Mouse (Mus musculus) MEL (cell line): ENCODE measurements around the gene Nek11. TPM values are rescaled to one million over a fixed set of nuclear protein-coding genes. Genes with fewer than 3 reads are reported as not detected.
A peak's percentile ranks its signal among the peaks of the same experiment; 100 is the strongest.

Source experiments
- DNase-seq: peaks from one replicate; pipeline ENCODE4 v3.0.0; 2011; ENCODE audit warnings: low read depth, low spot score
- H3K27ac ChIP-seq: 2 replicates; pipeline ENCODE4 v1.5.1; 2012; ENCODE audit warnings: low read depth, mild to moderate bottlenecking, control low read depth, low read length, moderate library complexity; ENCODE audit not compliant: control insufficient read depth
- H3K27me3 ChIP-seq, 2 experiments: fragments of 150-350 bp in 1 of 2; sonication (generic) in 1 of 2; 2 replicates each; pipeline ENCODE4 v1.6.1; 2012; ENCODE audit warnings: low read length in 2 of 2, mild to moderate bottlenecking in 2 of 2, improper control_type of control experiment in 1 of 2, moderate library complexity in 1 of 2; ENCODE audit not compliant: insufficient read depth in 2 of 2, control insufficient read depth in 1 of 2
- H3K36me3 ChIP-seq, 2 experiments: 2 replicates each; pipeline ENCODE4 v1.6.1; 2012 to 2014; ENCODE audit warnings: low read length in 2 of 2, improper control_type of control experiment in 1 of 2, inconsistent platforms in 1 of 2, mild to moderate bottlenecking in 1 of 2; ENCODE audit not compliant: insufficient read depth in 2 of 2, control insufficient read depth in 1 of 2
- H3K4me1 ChIP-seq, 2 experiments: fragments of 150-350 bp in 1 of 2; sonication (generic) in 1 of 2; 2 replicates each; pipeline ENCODE4 v1.6.1; 2012; ENCODE audit warnings: low read length in 2 of 2, improper control_type of control experiment in 1 of 2, mild to moderate bottlenecking in 1 of 2; ENCODE audit not compliant: insufficient read depth in 2 of 2, control insufficient read depth in 1 of 2
- H3K4me3 ChIP-seq, 2 experiments: fragments of 150-350 bp in 1 of 2; sonication (generic) in 1 of 2; 2 replicates each; pipeline ENCODE4 v1.5.1; 2012; ENCODE audit warnings: low read depth in 2 of 2, low read length in 2 of 2, mild to moderate bottlenecking in 2 of 2, moderate library complexity in 2 of 2, control low read depth in 1 of 2, improper control_type of control experiment in 1 of 2; ENCODE audit not compliant: control insufficient read depth in 1 of 2, insufficient read depth in 1 of 2
- H3K79me2 ChIP-seq: 2 replicates; pipeline ENCODE4 v1.6.1; 2012; ENCODE audit warnings: mild to moderate bottlenecking, low read length, moderate library complexity; ENCODE audit not compliant: control insufficient read depth, poor library complexity, insufficient read depth
- H3K9ac ChIP-seq: 2 replicates; pipeline ENCODE4 v1.6.1; 2012; ENCODE audit warnings: low read depth, mild to moderate bottlenecking, control low read depth, low read length, moderate library complexity; ENCODE audit not compliant: control insufficient read depth, poor library complexity, severe bottlenecking
- H3K9me3 ChIP-seq: fragments of 150-350 bp; sonication (generic); replicated peaks from 2 replicates; pipeline ENCODE4 v1.6.1; 2012; ENCODE audit warnings: mild to moderate bottlenecking, low read length, improper control_type of control experiment, moderate library complexity; ENCODE audit not compliant: insufficient read depth
- BHLHE40 ChIP-seq: IDR thresholded peaks from 2 replicates; pipeline ENCODE4 v1.6.1; 2012; ENCODE audit warnings: low read depth, mild to moderate bottlenecking, inconsistent platforms, low read length, improper control_type of control experiment, borderline replicate concordance
- CHD1 ChIP-seq: IDR thresholded peaks from 2 replicates; pipeline ENCODE4 v1.6.1; 2012; ENCODE audit warnings: low read depth, mild to moderate bottlenecking, inconsistent platforms, low read length, improper control_type of control experiment
- CHD2 ChIP-seq: IDR thresholded peaks from 2 replicates; pipeline ENCODE4 v1.6.1; 2011; ENCODE audit warnings: low read length, improper control_type of control experiment
- CTCF ChIP-seq, 3 experiments: IDR thresholded peaks in 2 of 3; conservative IDR thresholded peaks in 1 of 3; 2 replicates each; pipeline ENCODE4 v1.5.1; 2011 to 2012; ENCODE audit warnings: low read length in 3 of 3, low read depth in 2 of 3, mild to moderate bottlenecking in 2 of 3, improper control_type of control experiment in 1 of 3, inconsistent platforms in 1 of 3, mixed read lengths in 1 of 3, moderate library complexity in 1 of 3; ENCODE audit not compliant: control insufficient read depth in 1 of 3, insufficient read depth in 1 of 3, poor library complexity in 1 of 3, severe bottlenecking in 1 of 3
- ELF1 ChIP-seq: IDR thresholded peaks from 2 replicates; pipeline ENCODE4 v1.6.1; 2014; ENCODE audit warnings: low read depth, mild to moderate bottlenecking, inconsistent platforms, low read length, improper control_type of control experiment, moderate library complexity
- EP300 ChIP-seq, 2 experiments: IDR thresholded peaks; 2 replicates each; pipeline ENCODE4 v1.6.1; 2011; ENCODE audit warnings: improper control_type of control experiment in 2 of 2, low read length in 2 of 2, low read depth in 1 of 2, mild to moderate bottlenecking in 1 of 2
- ETS1 ChIP-seq: IDR thresholded peaks from 2 replicates; pipeline ENCODE4 v1.6.1; 2012; ENCODE audit warnings: low read depth, mild to moderate bottlenecking, inconsistent platforms, low read length, improper control_type of control experiment, moderate library complexity
- GABPA ChIP-seq: IDR thresholded peaks from 2 replicates; pipeline ENCODE4 v1.6.1; 2012; ENCODE audit warnings: low read depth, mild to moderate bottlenecking, inconsistent platforms, low read length, improper control_type of control experiment, moderate library complexity
- GATA1 ChIP-seq: IDR thresholded peaks from 2 replicates; pipeline ENCODE4 v1.6.1; 2011; ENCODE audit warnings: low read depth, low read length, improper control_type of control experiment
- KAT2A ChIP-seq: conservative IDR thresholded peaks from 2 replicates; pipeline ENCODE4 v1.6.1; 2012; ENCODE audit warnings: low read depth, low read length, improper control_type of control experiment, inconsistent platforms
- MAFK ChIP-seq: IDR thresholded peaks from 2 replicates; pipeline ENCODE4 v1.6.1; 2011; ENCODE audit warnings: low read depth, mild to moderate bottlenecking, low read length, improper control_type of control experiment, borderline replicate concordance
- MAZ ChIP-seq: IDR thresholded peaks from 2 replicates; pipeline ENCODE4 v1.6.1; 2012; ENCODE audit warnings: low read depth, mild to moderate bottlenecking, inconsistent platforms, low read length, improper control_type of control experiment
- MYB ChIP-seq: IDR thresholded peaks from 2 replicates; pipeline ENCODE4 v1.6.1; 2011; ENCODE audit warnings: mild to moderate bottlenecking, low read depth, low read length, improper control_type of control experiment
- MYC ChIP-seq: IDR thresholded peaks from 2 replicates; pipeline ENCODE4 v1.6.1; 2011; ENCODE audit warnings: low read depth, mild to moderate bottlenecking, low read length, improper control_type of control experiment, moderate library complexity
- NRF1 ChIP-seq: IDR thresholded peaks from 2 replicates; pipeline ENCODE4 v1.6.1; 2014; ENCODE audit warnings: low read depth, mild to moderate bottlenecking, inconsistent platforms, low read length, improper control_type of control experiment, moderate library complexity; ENCODE audit not compliant: poor library complexity, insufficient read depth, severe bottlenecking
- POLR2AphosphoS2 ChIP-seq: IDR thresholded peaks from 2 replicates; pipeline ENCODE4 v1.6.1; 2011; ENCODE audit warnings: low read length, improper control_type of control experiment
- POLR2AphosphoS5 ChIP-seq: IDR thresholded peaks from 2 replicates; pipeline ENCODE4 v1.6.1; 2012; ENCODE audit warnings: low read depth, borderline replicate concordance, mild to moderate bottlenecking, inconsistent platforms, low read length, moderate library complexity, mixed read lengths
- RAD21 ChIP-seq: IDR thresholded peaks from 2 replicates; pipeline ENCODE4 v1.6.1; 2011; ENCODE audit warnings: mild to moderate bottlenecking, low read depth, low read length, improper control_type of control experiment
- RCOR1 ChIP-seq: IDR thresholded peaks from 2 replicates; pipeline ENCODE4 v1.6.1; 2012; ENCODE audit warnings: low read depth, mild to moderate bottlenecking, inconsistent platforms, low read length, improper control_type of control experiment
- SMC3 ChIP-seq: IDR thresholded peaks from 2 replicates; pipeline ENCODE4 v1.6.1; 2011; ENCODE audit warnings: low read depth, low read length, improper control_type of control experiment
- TAL1 ChIP-seq: IDR thresholded peaks from 2 replicates; pipeline ENCODE4 v1.6.1; 2012; ENCODE audit warnings: mild to moderate bottlenecking, inconsistent platforms, low read length, moderate library complexity, mixed read lengths
- TBP ChIP-seq: IDR thresholded peaks from 2 replicates; pipeline ENCODE4 v1.8.0; 2011; ENCODE audit warnings: low read depth, low read length, improper control_type of control experiment
- TCF12 ChIP-seq: IDR thresholded peaks from 2 replicates; pipeline ENCODE4 v1.6.1; 2014; ENCODE audit warnings: low read depth, mild to moderate bottlenecking, inconsistent platforms, low read length, improper control_type of control experiment, moderate library complexity
- UBTF ChIP-seq: IDR thresholded peaks from 2 replicates; pipeline ENCODE4 v1.6.1; 2012; ENCODE audit warnings: low read depth, mild to moderate bottlenecking, inconsistent platforms, low read length, improper control_type of control experiment, moderate library complexity, borderline replicate concordance; ENCODE audit not compliant: insufficient read depth
- USF1 ChIP-seq: IDR thresholded peaks from 2 replicates; pipeline ENCODE4 v1.6.1; 2014; ENCODE audit warnings: low read depth, mild to moderate bottlenecking, inconsistent platforms, low read length, improper control_type of control experiment, moderate library complexity
- USF2 ChIP-seq, 2 experiments: IDR thresholded peaks; 2 replicates each; pipeline ENCODE4 v1.6.1; 2011 to 2012; ENCODE audit warnings: improper control_type of control experiment in 2 of 2, low read length in 2 of 2, borderline replicate concordance in 1 of 2, inconsistent platforms in 1 of 2, low read depth in 1 of 2, mild to moderate bottlenecking in 1 of 2; ENCODE audit not compliant: insufficient read depth in 1 of 2
- ZC3H11A ChIP-seq: IDR thresholded peaks from 2 replicates; pipeline ENCODE4 v1.6.1; 2012; ENCODE audit warnings: low read depth, mild to moderate bottlenecking, inconsistent platforms, low read length, improper control_type of control experiment
- ZKSCAN1 ChIP-seq: IDR thresholded peaks from 2 replicates; pipeline ENCODE4 v1.6.1; 2012; ENCODE audit warnings: low read depth, mild to moderate bottlenecking, inconsistent platforms, low read length, improper control_type of control experiment, moderate library complexity
- ZMIZ1 ChIP-seq: IDR thresholded peaks from 2 replicates; pipeline ENCODE4 v1.6.1; 2012; ENCODE audit warnings: low read depth, mild to moderate bottlenecking, inconsistent platforms, low read length, improper control_type of control experiment, moderate library complexity
- ZNF384 ChIP-seq: IDR thresholded peaks from 2 replicates; pipeline ENCODE4 v1.6.1; 2012; ENCODE audit warnings: low read depth, mild to moderate bottlenecking, inconsistent platforms, low read length, improper control_type of control experiment
- polyA plus RNA-seq, 2 experiments: library from polyadenylated mRNA; stranded (reverse) in 1 of 2; unstranded in 1 of 2; fragments of >175 nt in 1 of 2; fragments of >200 nt in 1 of 2; gene quantifications; 2 replicates each; pipeline versions ENCODE4 v1.2.1 to v1.2.4; 2012; ENCODE audit warnings: low replicate concordance in 2 of 2, low read depth in 1 of 2; ENCODE audit not compliant: insufficient read length in 2 of 2, insufficient read depth in 1 of 2, missing spikeins in 1 of 2
- total RNA-seq: library from RNA; depleted of rRNA; stranded (reverse); fragments of 300-350 nt; gene quantifications from 2 replicates; pipeline ENCODE4 v1.2.3, GENCODE M21; 2012

Nek11 gene
- total and polyA plus RNA-seq, 3 experiments = 0.03 TPM; not detected in 2

DNA sequence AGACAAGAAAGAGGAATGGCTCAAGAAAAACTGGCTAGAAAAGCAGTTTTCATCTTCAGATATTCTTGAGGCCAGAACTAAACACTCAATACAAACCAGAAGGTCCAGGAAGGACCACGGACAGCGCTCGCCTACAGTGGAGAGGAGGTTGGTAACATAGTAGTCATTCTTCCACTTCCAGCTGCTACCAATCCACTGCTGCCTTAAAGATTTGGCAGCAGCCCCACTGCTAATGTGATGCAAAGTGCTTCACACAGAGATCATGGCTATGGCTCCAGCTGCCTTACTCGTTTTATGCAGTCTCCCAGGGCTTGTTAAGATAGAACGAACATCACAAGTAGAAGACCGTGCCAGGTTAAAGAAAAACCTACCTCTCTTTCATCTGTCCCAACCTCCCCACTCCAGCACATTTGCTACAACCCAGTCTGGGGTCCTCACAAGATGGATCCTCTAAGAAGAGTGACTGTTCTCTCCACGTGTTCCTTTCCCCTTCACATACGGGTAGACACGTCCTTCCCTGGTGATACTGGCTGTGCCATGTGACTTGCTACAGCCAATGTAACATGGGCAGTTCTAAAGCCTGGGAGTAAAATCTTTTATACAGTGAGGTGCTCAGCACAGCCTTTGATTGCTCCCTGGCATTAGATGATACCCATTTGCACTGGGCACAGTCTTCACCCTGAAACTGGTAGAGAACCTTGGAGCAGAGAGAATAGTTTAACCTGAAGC lies 85.6 kb downstream of the Nek11 start:
- Histone ChIP-seq H3K9me3 (no peaks in the 10 kb centered on the region), H3K4me3 (no peak overlapping the region), H3K36me3 (no peaks in the 10 kb centered on the region), H3K4me1 (no peaks in the 10 kb centered on the region), H3K27me3 (no peaks in the 10 kb centered on the region), H3K9ac (no peak overlapping the region), H3K27ac (no peak overlapping the region), H3K79me2 (no peaks in the 10 kb centered on the region)
- peak; percentile 21 for DNase-seq
- TF ChIP-seq KAT2A = no peak
- no peak for TF ChIP-seq ZMIZ1
- no peak for TF ChIP-seq BHLHE40
- no peak for TF ChIP-seq ZKSCAN1
- no peak for TF ChIP-seq ETS1
- TF ChIP-seq TBP = no peak
- no peak for TF ChIP-seq SMC3
- TF ChIP-seq MAFK = no peak
- TF ChIP-seq RAD21 = no peak
- no peak for TF ChIP-seq RCOR1
- TF ChIP-seq POLR2AphosphoS5 = no peak
- no peak for TF ChIP-seq GATA1
- no peak for TF ChIP-seq EP300 (IDR thresholded peaks at IDR 0.05; ENCODE audit: low read depth in 1 of 2, low read length in 2 of 2)
- TF ChIP-seq UBTF = no peak
- no peak for TF ChIP-seq TCF12
- no peak for TF ChIP-seq CHD2
- TF ChIP-seq ELF1 = no peak
- TF ChIP-seq MAZ = no peak
- no peak for TF ChIP-seq MYB
- TF ChIP-seq USF1 = no peak

DNA sequence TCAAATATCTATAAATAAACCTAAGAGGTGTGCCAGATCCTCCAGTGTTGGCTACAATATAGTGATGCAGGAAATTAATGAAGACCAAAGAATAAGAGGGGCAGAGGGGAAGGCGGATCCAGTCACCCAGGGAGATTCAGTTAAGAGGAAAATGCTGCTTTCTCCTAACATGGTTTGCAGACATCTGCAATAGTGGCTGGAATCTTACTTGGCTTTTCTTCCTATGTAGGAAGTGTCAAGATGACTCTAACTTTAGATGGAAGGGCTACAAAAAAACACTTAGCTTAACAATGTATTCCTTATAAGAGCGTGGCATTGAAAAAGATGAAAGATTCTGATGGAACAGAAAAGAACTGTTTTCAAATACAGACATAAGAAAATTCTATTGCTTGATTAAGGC lies 89.3 kb downstream of the Nek11 start:
- H3K9me3 ChIP-seq = no peaks in the 10 kb centered on the region
- H3K4me1 ChIP-seq = no peaks in the 10 kb centered on the region
- TF ChIP-seq GATA1 (no peak), UBTF (no peak), ETS1 (no peak), MYC (no peak), BHLHE40 (no peak), GABPA (no peak), SMC3 (no peak), NRF1 (no peak), USF2 (IDR thresholded peaks at IDR 0.05; ENCODE audit: borderline replicate concordance in 1 of 2, insufficient read depth in 1 of 2, low read depth in 1 of 2, low read length in 2 of 2) (no peak), ZMIZ1 (no peak), ZC3H11A (no peak), CHD1 (no peak), ZNF384 (no peak), TAL1 (no peak), CTCF (IDR thresholded peaks at IDR 0.05 in 2 of 3, conservative IDR thresholded peaks at IDR 0.05 in 1 of 3; ENCODE audit: control insufficient read depth in 1 of 3, insufficient read depth in 1 of 3, low read depth in 2 of 3, low read length in 3 of 3, poor library complexity in 1 of 3, severe bottlenecking in 1 of 3) (no peak), POLR2AphosphoS2 (no peak)
- H3K27ac ChIP-seq = no peak overlapping the region
- H3K4me3 ChIP-seq = no peak overlapping the region
- H3K9ac ChIP-seq = no peak overlapping the region
- DNase-seq = no peak
- H3K27me3 ChIP-seq = no peaks in the 10 kb centered on the region
- no peaks in the 10 kb centered on the region for H3K36me3 ChIP-seq
- H3K79me2 ChIP-seq = no peaks in the 10 kb centered on the region
